Mouse (Mus musculus) gastrocnemius, postnatal 10 days (tissue): Measurements from ENCODE around the gene Zfp169. TPM values are rescaled to one million over a fixed set of nuclear protein-coding genes. Genes with fewer than 3 reads are reported as not detected.
A peak's percentile ranks its signal among the peaks of the same experiment; 100 is the strongest.
"Not testable (repeated sequence)": the region's sequence is repeated elsewhere in the genome, so short reads cannot be mapped to it uniquely, and the experiment has no call there.

ENCODE experiments used
- DNase-seq: peaks from one replicate; pipeline ENCODE4 v3.0.0; 2021; ENCODE audit warnings: mixed read lengths
- long read RNA-seq, 2 experiments: library from polyadenylated mRNA; stranded (forward); transcript quantifications; one replicate each; pipeline ENCODE4 v2.0.0; 2021
- total RNA-seq, 2 experiments: library from RNA; stranded (reverse); gene quantifications; 2 replicates each; pipeline ENCODE4 v1.2.3; 2021

The Zfp169 gene
- total RNA-seq: 1 to 10 TPM; 2.8 to 3.1 TPM
- long read RNA-seq, experiment 1, full-length matches to known transcripts: 1 of 1 reads
- long read RNA-seq, experiment 1, partial matches to known transcripts: 0 of 1 reads
- long read RNA-seq, experiment 1, other reads (novel, unspliced or antisense): 0 of 1 reads
- long read RNA-seq, experiment 2, partial matches to known transcripts: 0 of 1 reads
- long read RNA-seq, experiment 2, other reads (novel, unspliced or antisense): 1 of 1 reads

DNA sequence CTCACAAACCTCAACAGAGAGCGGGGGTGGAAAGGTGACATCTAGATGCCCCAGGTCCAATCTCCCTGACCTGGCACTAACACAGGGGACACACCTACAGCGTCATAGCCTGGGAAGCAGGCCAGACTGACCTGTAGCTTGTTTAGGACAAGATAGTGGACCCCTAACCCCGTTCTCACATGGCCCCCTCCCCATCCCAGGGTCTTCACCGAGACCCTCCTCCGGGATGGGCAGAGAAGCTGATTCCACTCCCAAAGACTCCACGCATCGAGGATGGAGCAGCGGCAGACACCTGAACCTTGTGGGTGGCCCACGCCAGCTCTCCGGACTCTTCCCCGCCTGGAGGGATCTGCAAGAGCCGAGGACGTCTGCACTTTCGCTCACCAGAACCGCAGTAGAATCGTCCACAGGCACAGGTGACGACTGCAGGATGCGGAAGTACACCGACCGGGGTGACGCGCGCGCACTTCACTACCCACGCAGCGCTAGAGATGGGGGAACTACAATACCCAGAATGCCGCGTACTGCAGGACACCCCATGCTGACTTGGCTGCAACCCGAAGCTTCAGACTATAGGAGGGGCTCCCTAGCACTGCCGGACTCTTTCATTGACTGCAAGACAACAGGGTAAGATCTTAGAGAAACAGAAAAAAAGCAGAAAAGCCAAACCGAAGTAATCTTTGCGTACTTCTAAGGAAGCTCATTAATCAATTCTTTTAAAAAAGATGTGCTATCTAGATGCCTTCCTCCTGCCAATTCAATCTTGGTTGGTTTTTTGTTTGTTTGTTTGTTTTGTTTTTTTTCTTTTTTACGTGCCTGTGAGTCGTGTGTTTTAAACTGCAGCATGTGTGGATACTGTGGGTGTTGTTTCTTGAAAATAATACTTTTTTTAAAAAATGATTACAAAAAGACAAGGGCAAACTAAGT, at the start of gene Zfp169, which contains the start of gene A830005F24Rik:
Gene Zfp169 (minus strand): TSS at position 449 of the 927 bp plus-strand sequence.
Gene A830005F24Rik (plus strand): TSS at position 568 of the 927 bp plus-strand sequence.
- DNase-seq: peak; percentile 61

DNA sequence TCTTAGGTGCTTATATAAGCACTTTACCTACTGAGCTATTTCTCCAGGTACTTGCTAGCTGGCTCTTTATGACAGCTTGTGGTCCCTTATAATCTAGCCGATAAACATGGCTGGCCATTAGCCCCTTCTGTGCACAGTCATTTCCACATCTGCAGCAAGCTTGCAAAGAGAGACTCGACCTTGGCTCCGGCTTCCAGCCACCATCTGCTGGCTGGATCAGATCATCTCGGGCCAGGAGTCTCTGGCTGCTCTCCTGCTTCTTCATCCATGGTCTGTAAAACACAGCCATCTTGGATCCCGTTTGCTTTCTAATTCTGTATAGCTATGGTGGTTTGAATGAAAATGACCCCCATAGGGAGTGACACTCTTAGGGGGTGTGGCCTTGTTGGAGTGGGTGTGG, 49.1 kb upstream of the Zfp169 start:
- DNase-seq: peak; percentile 37

DNA sequence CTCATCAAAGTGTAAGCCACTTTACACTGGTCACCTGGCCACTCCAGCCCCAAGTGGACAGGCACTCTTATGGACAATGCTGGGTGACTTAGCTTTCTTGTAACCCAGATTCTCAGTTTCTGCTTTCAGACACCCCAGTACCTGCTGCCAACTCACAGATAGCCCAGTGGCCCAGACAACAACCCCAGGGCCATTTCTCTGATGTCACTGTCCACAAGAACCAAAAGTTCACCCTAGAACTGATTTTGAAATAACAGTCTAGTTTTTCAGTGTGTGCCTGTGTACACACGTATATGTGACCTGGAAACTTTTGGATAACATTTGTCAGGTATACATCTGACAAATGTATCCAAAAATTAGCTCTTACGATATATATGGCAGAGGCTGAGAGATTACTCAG, 48.2 kb upstream of the Zfp169 start:
- DNase-seq: no peak

DNA sequence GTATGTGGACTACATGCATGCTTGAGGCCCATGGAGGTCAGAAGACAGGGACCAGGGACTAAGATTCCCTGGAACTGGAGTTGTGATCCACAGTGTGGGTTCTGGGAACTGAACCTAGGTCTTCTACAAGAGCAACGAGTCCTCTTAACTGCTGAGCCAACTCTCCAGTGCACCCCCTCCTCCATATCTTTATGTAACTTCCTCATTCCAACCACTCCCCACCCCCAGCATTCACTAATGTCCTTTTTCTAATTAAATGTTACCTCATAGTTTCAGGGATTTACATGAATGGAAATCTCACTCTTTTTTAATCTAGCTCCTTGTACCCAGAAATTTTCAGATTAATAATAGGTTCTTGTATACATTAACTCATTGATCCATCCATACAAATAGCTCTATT, 42.7 kb upstream of the Zfp169 start:
- DNase-seq: no peak

DNA sequence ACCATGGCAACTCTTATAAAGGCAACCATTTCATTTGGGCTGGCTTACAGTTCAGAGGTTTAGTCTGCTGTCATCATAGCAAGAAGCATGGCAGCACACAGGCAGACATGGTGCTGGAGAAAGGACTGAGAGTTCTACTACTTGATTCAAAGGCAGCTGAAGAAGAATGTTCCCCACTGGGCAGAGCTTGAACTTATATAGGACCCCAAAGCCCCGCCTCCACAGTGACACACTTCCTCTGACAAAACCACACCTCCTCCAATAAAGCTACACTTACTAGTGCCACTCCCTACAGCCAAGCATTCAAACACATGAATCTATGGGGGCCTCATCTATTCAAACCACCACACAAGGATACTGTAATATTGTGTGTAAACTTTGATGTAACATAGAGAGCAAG, 41.3 kb upstream of the Zfp169 start:
- DNase-seq: no peak

DNA sequence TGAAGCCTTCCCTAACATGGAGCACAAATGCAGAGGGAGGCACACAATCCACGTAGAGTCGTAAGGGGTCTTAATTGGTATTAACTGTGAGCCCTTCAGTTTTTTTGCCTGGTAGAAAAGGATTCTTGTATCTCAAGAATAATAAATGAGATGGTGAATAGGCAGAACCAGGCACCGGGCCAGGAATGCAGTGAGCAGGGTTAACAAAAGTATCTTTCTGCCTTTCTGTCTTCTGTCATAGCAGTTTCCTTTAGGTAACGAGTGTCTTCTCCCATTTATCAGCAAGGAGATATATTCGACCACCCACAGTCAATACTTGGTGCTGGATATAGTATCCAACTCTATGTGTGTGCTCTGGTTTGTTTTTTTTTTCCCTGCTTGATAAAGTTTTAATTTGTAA, 40.3 kb upstream of the Zfp169 start:
- DNase-seq: no peak

DNA sequence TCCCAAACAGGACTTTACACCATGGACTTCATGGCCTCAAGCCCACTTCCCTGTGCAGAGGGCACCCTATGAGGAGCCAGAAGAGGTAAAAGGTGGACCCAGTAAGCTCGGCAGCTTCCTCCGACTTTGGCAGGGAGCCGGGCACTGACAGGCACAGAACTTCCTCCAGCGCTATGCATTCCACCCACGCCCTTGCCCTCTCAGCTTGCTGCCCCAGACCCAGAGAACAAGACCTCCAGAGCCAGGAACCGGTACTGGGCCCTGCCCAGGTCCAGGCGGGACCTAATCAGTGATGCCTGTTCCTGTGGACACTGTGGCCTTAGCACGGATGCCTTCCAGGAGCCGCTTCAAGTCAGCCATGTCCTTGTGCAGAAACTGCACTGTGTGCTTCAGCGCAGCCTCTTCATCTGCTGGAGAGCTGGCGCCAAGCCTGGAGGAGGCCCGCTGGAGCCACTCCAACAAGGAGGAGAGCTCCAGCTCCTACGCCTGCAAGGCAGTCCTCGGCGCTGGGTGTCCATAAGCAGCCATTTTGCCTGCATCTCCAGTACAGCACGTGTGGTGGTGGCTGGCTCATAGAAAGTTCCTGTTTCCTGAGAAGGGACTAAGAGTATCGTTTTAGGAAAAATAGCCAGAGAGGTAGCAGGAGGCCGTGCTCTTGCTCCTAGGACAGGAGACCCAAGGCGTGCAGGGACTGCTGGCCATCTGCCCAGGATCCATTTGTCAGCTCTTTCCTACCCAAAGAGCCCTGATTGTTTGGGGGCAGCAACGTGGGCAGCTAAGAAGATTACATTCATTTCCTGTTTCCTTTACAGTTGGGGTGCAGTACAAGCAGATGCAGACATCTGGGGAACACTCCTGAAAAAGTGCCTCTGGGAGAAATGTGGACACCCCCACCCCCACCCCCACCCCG, 39.2 kb upstream of the Zfp169 start:
- DNase-seq: peak; percentile 95

DNA sequence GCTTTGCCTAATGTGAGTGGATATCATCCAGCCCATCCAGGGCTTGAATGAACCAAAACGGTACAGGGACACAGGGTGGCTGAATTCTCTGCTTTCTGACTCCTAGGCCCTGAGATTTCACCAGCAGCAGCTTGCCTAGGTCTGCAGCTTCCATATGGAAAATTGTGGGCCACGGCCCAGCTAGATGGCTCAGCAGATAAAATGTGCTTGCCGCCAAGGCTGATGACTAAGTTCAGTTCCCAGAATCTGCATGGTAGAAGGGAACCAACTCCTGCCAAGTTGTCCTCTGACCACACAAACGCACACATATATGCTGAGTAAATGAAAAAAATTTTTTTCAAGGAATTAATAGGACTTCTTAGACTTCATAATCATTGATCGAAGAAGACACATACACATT, 35.0 kb upstream of the Zfp169 start:
- DNase-seq: no peak

DNA sequence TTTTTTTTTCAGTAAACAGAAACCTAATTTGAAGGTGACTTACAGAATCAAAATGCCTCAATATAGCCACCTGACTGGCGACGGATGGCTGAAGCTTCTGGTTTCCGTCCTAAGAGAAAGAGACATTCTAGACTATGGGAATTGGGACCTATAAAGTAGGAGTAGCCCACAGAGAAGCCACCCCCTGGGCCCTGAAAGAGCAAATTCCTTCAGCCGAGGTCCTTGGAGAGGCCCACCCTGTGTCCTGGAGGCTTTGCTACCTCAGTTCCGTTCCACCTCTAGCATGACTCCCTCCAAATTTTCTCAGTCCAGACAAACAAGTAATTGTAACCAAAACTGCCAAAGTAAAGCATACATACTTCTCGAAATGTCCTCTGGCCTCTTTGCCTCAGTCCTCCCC, 34.4 kb upstream of the Zfp169 start:
- no peak for DNase-seq

DNA sequence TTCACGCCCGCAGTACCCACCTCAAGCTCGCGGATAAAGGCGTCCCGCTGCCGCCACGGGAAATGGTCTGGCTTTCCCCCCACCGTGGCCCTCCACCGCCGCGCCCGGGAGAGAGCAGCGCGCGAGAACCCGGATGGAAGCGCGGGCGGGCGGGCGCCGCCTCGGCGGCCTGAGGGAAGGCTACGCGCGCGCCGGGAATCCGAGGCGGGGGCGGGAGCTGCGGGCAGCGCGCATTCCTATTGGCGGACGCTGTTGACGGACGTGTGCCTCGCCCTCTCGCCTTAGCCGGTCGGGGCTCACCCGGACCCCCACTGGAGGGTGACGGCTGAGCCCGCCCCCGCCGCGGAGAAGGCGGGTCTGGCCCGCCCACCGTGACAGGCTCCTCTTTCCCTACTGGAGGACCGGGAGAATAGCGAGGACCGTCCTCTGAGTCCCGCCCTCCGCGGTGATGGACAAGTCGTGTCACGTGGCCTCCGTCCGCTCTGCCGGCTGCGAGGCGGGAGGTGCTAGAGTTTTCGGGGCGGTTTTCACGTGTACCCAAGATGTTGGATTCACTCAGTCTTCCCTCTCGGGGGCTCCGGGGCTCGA, 33.2 kb upstream of the Zfp169 start:
- peak; percentile 98 for DNase-seq

DNA sequence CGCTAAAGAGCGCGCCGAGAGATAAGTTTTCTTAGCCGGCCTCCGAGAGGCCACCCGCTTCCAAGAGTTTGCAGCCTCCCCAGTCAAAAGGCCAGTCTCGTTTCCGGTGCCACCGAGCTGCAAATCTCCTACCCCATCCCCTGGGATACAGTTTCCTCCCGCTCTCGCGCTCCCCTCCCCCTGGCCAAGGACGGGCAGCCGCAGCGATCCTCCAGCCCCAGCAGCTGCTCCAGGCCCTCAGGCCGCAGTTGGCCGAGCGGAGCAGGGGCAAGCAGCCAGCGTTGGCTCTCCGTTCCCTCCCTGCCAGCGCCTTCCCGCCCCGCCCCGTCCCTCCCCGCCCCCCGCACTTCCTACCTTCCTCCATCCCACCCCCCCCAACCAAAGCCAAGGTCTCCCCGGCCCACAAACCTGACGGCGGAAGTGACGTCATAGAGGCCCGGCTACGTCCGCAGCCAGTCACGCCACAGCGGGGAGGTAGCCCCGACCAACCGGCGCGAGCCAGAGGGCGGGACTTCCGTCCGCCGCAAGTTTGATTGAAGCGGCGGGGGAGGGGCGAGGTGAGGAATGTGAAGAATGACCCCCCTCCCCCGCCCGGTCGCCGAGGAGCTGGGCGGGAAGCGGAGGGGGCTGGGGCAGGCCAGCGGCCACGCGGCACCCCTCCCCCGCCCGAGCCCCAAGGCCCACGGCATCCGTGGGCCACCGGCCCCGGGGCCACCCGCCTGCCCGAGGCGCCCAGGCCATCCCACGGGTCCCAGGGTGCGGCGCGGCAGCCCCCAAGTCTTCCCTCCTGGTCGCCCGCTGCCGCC, 32.4 kb upstream of the Zfp169 start:
- peak; percentile 99 for DNase-seq

DNA sequence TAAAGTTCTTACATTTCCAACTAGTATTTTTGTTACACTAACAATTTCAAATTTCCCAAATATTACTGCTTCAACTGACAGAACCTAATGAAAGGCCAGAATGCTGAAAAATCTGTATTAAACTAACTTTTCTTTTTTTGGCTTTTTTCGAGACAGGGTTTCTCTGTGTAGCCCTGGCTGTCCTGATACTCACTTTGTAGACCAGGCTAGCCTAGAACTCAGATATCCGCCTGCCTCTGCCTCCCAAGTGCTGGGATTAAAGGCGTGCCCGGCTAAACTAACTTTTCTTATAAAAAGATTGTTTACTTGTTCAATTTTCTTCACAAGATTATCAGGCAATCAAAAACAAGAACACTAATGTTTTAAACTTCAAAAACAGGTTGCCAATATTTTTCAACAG, 31.6 kb upstream of the Zfp169 start:
- DNase-seq: no peak

DNA sequence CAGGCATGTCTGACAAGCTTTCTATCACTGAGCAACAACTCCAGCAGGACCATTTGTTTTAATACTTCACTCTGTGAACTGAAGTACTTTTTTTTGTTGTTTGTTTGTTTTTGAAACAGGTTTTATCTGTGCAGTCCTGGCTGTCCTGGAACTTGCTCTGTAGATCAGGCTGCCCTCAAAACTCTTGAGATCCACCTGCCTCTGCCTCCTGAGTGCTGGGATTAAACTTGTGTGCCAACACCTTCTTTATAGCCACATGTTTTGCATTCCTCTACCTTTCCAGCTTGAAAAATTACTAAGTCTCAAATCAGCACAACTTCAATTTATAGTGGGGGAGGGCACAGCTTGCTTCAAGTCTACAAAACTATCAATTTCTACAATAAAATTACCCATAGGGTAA, 31.1 kb upstream of the Zfp169 start:
- DNase-seq: no peak

DNA sequence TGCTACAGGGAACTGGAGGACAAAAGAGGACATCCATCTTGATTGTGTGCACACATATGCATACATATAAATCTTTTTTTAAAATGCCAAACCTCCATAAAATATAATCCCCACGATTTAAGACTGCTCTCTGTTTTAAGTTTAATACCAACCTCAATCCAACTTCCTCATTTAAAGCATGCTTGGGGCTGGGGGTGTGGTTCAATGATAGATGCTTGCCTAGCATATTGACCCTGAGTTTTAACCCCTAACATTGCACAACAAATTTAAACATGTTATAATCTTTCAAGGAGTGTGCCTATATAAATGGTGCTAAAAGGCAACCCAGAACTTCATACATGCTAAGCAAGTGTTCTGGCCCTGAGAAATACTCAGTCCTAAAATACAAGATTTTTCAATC, 27.2 kb upstream of the Zfp169 start:
- no peak for DNase-seq

DNA sequence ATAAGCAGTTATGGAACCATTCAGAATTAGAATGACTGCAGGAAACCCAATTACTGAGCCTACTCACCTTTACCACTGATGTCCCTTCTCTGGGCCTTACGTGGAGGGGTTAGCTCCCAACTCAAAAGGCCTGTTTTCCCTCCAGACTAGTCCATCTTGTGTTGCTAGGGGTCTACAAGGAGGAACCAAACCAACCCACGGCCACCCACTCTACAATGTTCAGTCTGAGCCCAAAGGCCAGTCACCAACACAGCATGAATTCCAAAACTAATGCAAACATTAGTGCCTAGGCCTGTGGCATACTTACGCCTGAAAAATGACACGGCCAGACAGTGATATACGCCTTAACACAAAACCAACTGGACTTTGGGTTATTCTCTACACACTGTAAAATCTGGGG, 20.2 kb upstream of the Zfp169 start:
- DNase-seq: no peak

DNA sequence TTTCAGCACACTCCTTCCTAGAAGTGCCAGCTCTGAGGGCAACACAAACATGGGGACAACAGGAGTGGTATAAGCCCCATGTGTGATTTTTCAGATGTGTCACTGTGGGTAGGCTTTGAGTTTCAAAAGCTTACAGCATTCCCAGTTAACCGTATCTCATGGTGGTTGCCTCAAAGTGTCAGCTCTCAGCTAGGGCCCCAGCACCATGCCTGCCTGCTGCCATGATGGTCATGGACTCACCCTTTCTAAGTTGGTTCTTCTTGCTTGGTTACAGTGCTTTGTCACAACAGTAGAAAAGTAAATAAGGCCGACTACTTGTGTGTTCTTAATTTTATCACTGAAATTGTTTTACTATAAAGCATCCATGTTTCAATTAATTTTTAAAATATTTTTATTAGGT, 18.2 kb upstream of the Zfp169 start:
- DNase-seq: no peak

DNA sequence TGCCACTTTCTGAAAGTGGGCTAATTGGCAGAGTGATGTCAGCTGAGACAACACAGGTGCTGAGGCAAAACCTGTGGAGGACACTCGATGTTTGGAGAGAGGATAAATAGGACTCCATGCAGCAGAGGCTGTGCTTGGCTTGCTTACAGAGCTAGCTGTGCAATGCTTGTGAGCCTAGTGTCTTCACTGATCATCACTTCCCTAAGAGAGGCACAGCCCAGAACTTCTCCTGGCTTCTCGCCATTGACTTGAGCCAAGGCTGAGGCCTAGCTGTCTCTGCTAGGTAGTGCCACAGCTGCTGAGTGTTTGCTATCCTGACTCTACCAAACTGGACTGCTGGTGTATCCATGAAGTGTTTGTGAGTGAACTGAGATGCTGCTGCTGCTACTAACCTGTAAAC, 17.4 kb upstream of the Zfp169 start:
- DNase-seq: peak; percentile 64

DNA sequence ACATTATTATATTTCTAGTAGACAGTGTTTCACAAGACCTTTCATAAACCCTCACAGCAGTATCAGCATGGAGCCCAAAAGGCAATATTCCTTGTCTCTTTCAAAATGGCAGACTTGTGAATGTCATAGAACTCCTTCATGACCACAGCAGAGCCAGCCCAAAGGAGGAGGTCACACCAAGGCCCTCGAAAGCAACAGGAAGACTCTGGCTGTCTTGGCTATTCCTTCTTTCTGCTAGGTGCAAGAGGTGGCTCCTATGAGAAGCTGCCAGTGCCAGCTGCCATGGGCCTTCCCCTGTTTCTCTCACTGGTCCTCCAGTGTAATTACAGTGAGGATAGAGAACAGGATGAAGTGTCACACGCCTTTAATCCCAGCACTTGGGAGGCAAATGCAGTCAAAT, 15.8 kb upstream of the Zfp169 start:
- DNase-seq: no peak

DNA sequence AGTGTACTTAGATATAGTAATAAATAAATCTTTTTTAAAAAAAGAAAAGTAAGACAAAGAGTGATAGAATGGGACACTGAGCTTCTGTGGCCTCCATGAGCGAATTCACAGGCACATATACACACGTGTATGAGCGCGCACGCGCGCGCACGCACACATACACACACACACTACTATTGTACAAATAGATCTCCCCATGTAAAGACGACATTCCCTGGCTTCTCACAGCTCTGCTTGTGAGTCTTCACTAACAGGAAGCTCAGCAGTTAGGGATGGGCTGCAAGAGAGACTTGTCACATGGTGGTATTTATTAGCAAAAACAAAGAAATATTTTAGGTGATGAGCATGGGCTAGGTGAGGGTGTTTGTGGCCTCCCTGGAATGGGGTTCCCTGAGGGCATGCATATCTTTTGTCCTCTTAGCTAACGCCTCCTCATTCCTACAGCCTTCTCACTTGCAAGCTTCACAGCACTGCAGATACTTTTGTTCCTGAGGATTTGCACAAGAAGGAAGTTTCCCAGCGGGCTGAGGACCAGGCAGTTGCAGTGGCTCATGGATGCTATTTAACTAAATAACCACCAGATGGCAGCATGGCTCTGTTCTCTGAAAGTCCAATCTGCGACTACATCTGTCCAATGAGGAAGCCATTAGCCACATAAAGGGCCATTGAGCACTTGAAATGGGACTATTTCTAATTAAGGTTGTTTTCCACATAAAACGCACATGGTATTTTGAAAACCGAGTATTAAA, 15.0 kb upstream of the Zfp169 start:
- DNase-seq: peak; percentile 23

DNA sequence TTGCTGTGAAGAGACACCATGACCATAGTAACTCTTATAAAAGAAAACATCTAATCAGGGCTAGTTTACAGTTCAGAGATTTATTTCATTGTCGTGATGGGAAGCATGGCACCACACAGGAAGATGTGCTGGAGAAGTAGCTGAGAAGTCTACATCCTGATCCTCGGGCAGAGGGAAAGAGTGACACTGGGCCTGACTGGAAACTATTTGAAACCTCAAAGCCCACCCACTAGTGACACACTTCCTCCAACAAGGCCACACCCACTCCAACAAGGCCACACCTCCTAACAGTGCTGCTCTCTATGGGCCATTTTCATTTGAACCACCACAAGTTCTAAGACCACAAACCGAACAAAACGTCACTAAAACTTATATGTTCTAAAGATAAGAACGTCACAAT, 12.5 kb upstream of the Zfp169 start:
- no peak for DNase-seq

DNA sequence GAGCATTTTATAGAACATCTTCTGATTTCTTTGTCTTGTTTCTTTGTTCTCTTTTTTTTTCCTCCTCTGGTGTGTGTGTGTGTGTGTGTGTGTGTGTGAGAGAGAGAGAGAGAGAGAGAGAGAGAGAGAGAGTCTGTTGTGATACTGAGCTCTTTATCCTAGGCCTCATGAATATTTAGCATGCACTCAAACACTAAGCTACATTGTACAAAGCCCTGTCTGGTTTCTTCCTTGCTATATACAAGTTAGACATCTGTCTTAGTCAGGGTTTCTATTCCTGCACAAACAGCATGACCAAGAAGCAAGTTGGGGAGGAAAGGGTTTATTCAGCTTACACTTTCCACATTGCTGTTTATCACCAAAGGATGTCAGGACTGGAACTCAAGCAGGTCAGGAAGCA, 5.9 kb upstream of the Zfp169 start:
- DNase-seq: not testable (repeated sequence)
